Mouse (Mus musculus): ENCODE measurements around the gene Elk4. TPM values are rescaled to one million over a fixed set of nuclear protein-coding genes. Genes with fewer than 3 reads are reported as not detected.

The Elk4 gene
- polyA plus RNA-seq (2017; shearing (Covaris generic)), result 68.9 TPM

GRCm38 (mm10) chr1:132007282-132007815 lies at the start of gene Elk4:
TSS of gene Elk4 (plus strand) at chr1:132007607.

GRCm38 (mm10) chr1:131962606-131963084 lies 44.8 kb upstream of the Elk4 start, which contains the start of gene Slc45a3:
TSS of gene Slc45a3 (plus strand) at chr1:131962967.

GRCm38 (mm10) chr1:132067261-132068255 lies 60.2 kb downstream of the Elk4 start, which contains the start of gene Mfsd4a:
TSS of gene Mfsd4a (minus strand) at chr1:132068062.

Other genes starting within 250 kb of the Elk4 start
- gene Pm20d1, start 210.2 kb upstream of the Elk4 start, polyA plus RNA-seq (2017; shearing (Covaris generic)), result 0.09 TPM
- 55.0 TPM for gene Slc41a1, start 180.1 kb upstream of the Elk4 start, polyA plus RNA-seq (2017; shearing (Covaris generic))
- 49.4 TPM for gene Rab29, start 140.4 kb upstream of the Elk4 start, polyA plus RNA-seq (2017; shearing (Covaris generic))
- 31.9 TPM for gene Nucks1, start 97.1 kb upstream of the Elk4 start, polyA plus RNA-seq (2017; shearing (Covaris generic))
- 0.50 TPM for gene Slc45a3, start 44.6 kb upstream of the Elk4 start, polyA plus RNA-seq (2017; shearing (Covaris generic))
- 99.6 TPM for gene Mfsd4a, start 60.5 kb downstream of the Elk4 start, polyA plus RNA-seq (2017; shearing (Covaris generic))
- gene Cdk18, start 132.1 kb downstream of the Elk4 start, polyA plus RNA-seq (2017; shearing (Covaris generic)), result not detected
- not detected for gene Lemd1, start 183.8 kb downstream of the Elk4 start, polyA plus RNA-seq (2017; shearing (Covaris generic))
- not detected for gene AC124108.1, start 183.8 kb downstream of the Elk4 start, polyA plus RNA-seq (2017; shearing (Covaris generic))
- not detected for gene Gm10188, start 222.2 kb downstream of the Elk4 start, polyA plus RNA-seq (2017; shearing (Covaris generic))